Mouse (Mus musculus): Measurements from ENCODE around the gene Adora1.

Adora1 gene

DNA sequence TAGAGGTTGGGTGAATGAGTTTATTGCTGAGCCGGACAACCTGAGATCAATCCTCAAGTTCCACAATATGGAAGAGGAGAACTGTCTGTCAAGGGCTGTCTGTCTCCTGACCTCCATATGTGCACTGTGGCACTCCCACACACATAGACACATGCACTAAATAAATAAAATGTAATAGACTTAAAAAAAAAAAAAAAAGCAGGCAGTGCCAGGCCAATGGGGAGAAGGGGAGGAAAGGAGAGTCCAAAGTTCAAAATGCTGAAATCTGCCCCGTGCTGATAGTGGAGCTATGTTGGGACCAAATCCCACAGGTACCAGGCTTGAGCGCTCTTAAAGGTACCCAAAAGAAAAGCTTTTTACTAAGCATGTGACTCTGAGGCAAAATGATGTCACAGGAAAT, 2.2 kb upstream of the Adora1 start:
- DNase-seq = peak; percentile 37

DNA sequence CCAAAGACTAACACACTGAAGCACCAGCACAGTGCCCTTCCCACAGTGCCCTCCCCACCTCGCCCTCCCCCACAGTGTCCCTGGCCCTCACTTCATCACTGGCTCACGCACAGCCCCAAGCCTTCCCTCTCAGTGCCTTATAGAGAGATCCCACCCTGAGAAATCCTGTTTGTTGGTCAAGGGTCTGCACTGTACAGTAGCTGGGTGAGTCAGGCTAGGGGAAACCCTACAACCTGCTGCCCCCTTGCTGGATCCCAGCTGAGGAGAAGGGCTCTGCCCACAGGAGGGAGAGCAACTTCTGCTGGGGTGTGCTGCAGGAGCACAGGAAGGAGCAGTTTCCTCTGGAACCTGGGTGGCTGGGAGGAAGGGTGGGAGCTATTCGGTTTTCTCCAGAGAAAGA, 911 bp upstream of the Adora1 start:
- no peak for DNase-seq

GRCm38 (mm10) chr1:134234455-134235390, 508 bp downstream of the Adora1 start:
- peak; percentile 45 for DNase-seq

- DNase-seq = no peak
These were observed 1.4 kb downstream of the Adora1 start for GRCm38 (mm10) chr1:134233681-134234454.

DNA sequence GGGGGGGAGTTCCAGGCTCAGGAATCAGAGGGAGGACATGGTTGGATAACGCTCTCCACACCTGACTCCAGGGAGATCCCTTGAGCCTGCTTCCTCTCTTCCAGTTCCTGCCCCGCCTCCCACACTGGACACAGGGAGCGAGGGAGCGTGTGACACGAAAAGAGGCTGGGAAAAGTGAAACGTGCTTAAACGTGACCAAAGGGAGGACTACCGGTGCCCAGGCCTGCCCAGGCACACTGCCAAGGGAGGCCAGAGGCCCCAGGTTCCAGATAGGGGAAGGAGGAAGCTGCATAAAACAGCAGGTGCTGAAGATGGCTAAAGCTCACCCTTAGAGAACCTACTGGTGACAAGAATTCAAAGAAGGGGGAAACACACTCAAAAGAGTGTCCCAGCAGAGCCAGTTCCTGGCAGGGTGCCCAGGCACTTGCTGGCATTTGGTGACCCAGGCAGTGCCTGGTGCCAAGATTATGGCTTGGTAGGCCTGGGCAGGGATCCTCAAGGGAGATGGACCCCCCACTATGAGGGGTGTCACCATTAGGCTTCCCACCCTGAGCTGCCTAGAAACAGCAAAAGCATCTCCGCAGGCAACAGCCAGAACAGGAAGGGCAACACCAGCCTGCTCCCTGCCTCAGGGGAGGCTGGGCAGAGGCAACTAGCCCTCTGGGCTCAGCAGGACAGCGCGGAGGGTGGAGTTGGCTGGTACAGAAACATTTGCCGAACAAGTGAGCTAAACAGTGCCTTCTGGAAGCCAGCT, 2.3 kb downstream of the Adora1 start:
- peak; percentile 64 for DNase-seq

DNA sequence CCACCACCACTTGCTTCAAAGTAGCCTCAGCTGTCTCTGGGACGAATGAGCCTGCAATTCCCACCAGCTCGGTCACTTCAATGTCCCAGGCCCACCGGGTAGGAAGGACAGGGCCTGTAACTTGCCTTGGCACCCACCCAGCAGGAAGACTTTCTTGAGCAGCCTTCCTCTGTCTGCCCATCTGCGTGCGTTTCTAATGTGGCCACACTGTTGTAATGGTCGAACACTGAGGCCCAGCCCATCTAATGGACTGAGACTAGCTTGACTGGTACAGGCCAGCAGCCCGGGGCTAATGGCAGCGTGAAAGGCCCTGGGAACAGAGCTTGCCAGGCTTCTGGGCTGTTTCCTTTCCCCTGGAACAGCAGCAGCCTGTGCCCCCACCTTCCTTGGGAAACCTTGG, 2.9 kb downstream of the Adora1 start:
- no peak for DNase-seq

DNA sequence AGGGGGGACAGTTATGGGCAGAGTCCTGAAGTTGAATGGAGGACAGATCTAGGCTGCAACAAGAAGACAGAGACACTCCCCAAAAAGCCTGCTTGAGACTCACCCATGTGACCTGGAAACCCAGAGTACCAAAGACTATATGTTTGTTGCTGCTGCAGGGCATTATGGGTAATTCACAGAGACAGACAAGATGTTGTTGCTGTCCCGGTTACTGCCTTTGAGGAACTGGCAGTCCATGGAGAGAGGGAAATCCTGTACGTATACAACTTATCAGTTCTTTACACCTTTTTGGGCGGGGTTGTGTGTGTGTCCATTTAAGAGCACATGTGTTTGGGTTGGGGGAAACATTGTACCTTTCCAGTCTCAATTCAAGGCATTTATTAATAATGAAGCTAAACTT, 3.5 kb downstream of the Adora1 start:
- DNase-seq = no peak

DNA sequence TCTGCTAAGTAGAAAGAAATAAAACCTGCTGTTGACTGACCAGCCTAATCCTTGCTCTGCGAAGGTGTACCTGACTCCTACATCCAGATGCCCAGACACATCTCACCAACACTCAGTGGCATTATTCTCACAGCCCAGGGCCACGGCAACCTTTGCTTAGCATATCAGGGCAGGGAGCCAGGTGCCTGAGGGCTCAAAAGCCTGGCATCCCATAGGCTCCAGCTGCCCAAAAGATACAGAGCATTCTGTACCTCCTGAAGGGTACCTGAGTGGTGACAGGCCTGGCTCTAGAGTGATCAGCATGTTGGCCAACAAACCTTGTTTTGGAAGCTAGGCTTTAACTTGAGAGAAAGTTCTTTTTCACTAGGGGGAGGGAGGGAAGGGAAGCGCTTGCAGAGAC, 4.0 kb downstream of the Adora1 start:
- no peak for DNase-seq

DNA sequence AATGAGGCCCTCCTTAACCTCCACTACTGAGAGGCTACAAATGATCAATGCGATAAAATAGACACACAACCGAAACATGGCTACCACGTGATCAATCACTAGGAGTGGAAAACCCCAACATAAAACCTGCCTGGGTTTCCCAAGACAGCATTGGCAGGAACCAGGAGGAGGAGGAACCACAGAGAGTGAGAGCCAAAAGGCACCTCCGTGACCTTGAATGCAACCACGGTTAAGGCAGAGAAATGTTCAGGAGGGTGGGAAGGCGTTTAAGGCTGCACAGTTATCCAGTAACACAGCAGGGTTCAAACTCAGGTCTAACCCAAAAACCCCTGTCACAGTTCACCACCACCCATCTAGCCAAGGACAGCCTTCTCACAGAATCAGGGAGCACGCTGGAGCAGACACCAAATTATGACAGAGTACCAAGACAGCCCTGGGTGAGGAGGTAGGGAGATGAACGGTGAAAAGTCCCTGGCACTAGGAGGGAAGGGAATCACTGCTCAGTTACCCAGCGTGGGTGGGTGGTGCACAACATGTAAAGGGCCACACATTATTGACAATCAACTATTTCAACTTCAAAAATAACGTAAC, 4.5 kb downstream of the Adora1 start:
- no peak for DNase-seq

GRCm38 (mm10) chr1:134229806-134230575, 5.2 kb downstream of the Adora1 start:
- no peak for DNase-seq

- no peak for DNase-seq
These were observed 8.5 kb downstream of the Adora1 start for GRCm38 (mm10) chr1:134226739-134227138.

- no peak for DNase-seq
These were observed 9.9 kb downstream of the Adora1 start for GRCm38 (mm10) chr1:134225375-134225774.

DNA sequence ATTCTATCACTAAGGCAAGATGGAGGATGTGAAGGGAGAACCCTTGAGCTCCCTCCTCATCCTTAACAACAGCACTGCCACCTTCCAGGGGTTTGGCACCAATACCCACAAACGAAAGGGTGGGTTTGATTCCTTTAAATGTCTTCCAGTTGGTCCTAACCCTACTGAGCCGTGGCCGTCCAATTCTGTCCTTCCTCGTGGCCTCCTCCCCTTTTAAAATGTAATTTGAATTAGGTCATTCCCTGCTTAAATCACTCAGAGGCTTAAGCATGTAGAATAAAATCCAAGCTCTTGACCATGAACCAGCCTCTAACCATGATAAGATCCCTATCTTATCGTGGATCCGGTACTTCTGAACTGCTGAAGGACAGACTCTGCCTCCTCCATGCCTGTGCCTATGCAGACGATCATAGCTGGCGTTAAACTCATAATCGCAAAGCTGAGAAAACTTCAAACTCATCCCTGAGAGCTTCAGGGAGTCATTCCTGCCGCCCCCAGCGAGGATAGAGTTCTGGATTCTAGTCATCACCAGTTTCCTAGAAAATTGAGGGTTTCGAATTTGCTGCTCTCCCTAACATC, 10.5 kb downstream of the Adora1 start:
- no peak for DNase-seq

DNA sequence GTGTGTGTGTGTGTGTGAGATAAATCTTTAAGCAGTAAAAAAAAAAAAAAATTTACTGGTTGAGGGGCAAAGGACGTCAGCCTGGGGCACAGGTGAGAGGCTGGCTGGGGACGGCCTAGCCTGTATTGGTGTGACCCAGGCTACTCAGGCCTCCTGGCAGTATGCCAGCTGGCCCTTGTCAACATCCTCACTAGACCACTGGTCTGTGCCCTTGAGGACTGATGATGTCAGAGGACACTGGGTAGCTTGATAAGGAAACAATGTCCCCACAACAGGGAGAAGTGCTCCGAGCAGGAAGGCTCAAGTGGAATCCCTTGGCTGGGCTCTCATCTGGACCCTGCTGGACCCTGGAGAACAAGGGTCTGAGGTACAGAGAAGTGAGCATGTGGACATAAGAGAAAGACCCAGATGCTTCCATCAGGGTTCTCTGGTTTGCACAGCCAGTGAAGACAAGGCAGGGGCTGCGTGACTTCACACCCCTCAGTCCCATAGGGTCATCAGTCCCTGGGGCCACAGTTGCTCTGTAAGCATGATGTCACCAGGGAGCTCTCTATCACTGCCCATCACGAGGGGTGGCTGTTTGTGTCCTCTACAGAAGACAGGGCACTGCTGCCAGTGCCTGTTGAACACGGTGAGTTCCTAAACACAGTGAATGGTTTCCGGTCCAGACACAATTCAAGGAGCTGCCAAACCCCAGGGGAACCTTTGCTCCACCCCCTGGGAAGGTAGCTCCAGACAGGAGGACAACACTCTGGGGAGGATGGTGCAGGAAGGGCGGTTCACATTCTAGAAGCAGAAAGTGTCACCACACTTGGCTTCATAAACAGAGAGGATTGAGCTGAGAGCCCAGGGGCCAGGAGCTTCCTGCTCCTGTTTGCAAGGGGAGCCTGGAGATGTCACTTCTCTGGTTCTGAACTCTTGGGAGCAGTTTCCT, 12.8 kb downstream of the Adora1 start:
- DNase-seq = peak; percentile 78

GRCm38 (mm10) chr1:134221172-134221571, 14.1 kb downstream of the Adora1 start:
- DNase-seq = no peak

- no peak for DNase-seq
These were observed 15.6 kb downstream of the Adora1 start for GRCm38 (mm10) chr1:134219608-134220007.

GRCm38 (mm10) chr1:134217942-134218341, 17.3 kb downstream of the Adora1 start:
- DNase-seq = no peak

DNA sequence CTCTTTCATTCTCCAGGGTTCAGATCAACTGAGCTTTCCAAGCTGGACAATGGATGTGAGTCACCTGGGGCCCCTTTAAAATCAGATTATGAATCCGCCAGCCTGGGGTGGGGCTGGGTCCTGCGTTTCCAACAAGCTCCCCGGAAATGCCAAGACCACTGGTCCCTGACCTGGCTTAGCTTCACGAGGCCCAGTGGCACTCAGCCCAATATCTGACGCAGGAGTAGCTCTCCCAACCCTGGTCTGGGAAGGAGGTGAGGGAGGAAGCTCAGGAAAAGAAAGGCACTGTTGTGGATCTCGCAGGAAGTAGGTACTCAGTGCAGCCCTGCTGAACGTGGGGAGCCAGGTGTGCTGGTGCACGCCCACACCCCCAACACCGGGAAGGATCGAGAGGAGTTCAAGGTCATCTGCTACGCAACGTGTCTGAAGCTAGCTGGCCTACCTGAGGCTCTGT, 18.2 kb downstream of the Adora1 start:
- peak; percentile 67 for DNase-seq

GRCm38 (mm10) chr1:134216629-134216971, 18.6 kb downstream of the Adora1 start:
- no peak for DNase-seq

Measured in kidney, postnatal 14 days (tissue).